Mouse (Mus musculus) brain, embryonic 14.5 days (tissue): Measurements from ENCODE around the gene Usp49. TPM values are rescaled to one million over a fixed set of nuclear protein-coding genes. Genes with fewer than 3 reads are reported as not detected.

Experiments used
- DNase-seq: peaks from one replicate; pipeline ENCODE4 v3.0.0-alpha.2; 2011; ENCODE audit warnings: low read depth
- CTCF ChIP-seq: fragments of 200-500 bp; IDR thresholded peaks from 2 replicates; pipeline ENCODE4 v1.5.1; 2012; ENCODE audit warnings: inconsistent platforms, mild to moderate bottlenecking, moderate library complexity, borderline replicate concordance; ENCODE audit not compliant: insufficient read depth, insufficient read length; ENCODE audit errors: extremely low read depth
- POLR2A ChIP-seq: fragments of 200-500 bp; IDR thresholded peaks from 2 replicates; pipeline ENCODE4 v1.6.1; 2012; ENCODE audit warnings: mild to moderate bottlenecking, inconsistent platforms, borderline replicate concordance; ENCODE audit not compliant: poor library complexity, insufficient read depth, insufficient read length, severe bottlenecking; ENCODE audit errors: extremely low read depth
- polyA plus RNA-seq: library from polyadenylated mRNA; depleted of rRNA; stranded (reverse); fragments of >200 nt; gene quantifications from 2 replicates; pipeline ENCODE4 v1.2.3, GENCODE M21; 2012; rRNA removed

Gene Usp49
- polyA plus RNA-seq, 1 experiment, result 36.9 TPM

DNA sequence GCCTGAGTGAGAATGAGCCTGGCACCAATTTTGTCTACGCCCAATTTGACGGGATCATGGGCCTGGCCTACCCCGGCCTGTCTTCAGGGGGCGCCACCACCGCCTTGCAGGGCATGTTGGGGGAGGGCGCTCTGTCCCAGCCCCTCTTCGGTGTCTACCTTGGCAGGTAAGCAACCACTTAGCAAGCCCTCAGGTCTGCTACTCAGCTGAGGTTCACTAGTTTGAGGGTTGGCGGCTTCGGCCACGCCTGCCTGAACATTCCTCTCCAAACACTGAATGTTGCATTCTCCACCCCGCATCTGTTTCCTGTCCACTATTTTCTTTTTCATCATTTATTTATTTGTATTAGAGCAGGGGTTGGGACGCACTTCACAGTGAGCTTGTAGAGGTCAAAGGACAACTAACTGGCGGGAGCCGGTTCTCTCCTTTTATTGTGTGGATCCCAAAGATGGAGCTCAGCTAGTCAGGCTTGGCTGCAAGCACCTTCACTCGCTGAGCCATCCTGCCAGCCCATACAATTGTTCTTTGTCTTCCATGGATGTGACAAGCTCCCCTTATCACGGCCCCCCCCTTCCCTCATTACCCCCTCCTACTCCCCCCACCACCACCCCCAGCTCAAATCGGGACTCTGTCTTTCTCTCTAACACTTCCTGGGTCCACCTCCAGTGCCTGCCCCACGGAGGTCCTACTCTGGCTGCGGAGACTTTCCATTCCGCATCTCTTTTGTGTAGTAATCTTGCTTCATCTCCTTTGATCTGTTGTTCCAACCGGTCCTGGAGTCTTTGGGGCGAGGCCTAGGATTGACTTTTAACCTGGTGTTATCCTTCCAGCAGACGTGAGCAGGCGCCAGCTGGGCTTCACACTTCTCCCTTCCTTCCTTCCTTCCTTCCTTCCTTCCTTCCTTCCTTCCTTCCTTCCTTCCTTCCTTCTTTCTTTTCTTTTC, 100.4 kb downstream of the Usp49 start:
- TF ChIP-seq POLR2A (no peak), CTCF (no peak)
- DNase-seq, result no peak

DNA sequence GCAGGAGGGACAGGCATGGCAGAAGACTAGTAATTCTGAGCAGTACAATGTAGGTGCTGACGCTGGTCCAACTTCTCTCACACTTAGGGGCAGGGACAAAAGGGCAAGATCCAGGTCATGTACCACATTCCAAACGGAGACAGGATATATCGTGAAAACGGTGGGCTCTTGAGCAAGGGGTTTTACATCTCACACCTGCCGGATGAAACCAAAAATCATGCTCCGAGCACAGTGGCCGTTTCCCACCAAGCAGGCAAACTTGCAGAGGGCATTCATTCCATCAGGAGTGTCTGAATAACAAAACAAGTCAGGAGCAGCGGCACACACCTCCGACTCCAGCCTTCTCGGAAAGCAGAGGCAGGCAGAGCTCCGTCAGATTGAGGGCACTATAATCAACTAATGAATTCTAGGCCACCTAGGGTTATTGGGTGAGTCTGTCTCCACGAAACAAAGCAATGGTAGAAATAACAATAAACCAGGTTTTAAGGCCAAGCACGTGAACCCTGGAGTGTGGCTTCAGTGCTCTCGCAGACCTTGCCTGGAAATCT, 105.1 kb downstream of the Usp49 start:
- TF ChIP-seq POLR2A (no peak), CTCF (no peak)
- no peak for DNase-seq

Other genes starting within 250 kb of the Usp49 start
- gene Guca1b, start 245.3 kb upstream of the Usp49 start, polyA plus RNA-seq, result 1.2 TPM in 2 replicates
- gene Guca1a, start 230.1 kb upstream of the Usp49 start, polyA plus RNA-seq, result 0.43 and 0.83 TPM in 2 replicates
- gene AI661453, start 194.1 kb upstream of the Usp49 start, polyA plus RNA-seq, result 0.42 and 0.85 TPM in 2 replicates
- gene 1700001C19Rik, start 193.3 kb upstream of the Usp49 start, polyA plus RNA-seq, result 0.41 and 0.53 TPM in 2 replicates
- 34.2 and 44.1 TPM in 2 replicates for gene Taf8, start 128.4 kb upstream of the Usp49 start, polyA plus RNA-seq
- 59.7 and 68.5 TPM in 2 replicates for gene Ccnd3, start 125.6 kb upstream of the Usp49 start, polyA plus RNA-seq
- 27.1 and 31.1 TPM in 2 replicates for gene Bysl, start 19.2 kb upstream of the Usp49 start, polyA plus RNA-seq
- gene Med20, start 19.1 kb upstream of the Usp49 start, polyA plus RNA-seq, result 43.1 and 59.0 TPM in 2 replicates
- gene Gm20517, start 19.1 kb upstream of the Usp49 start, polyA plus RNA-seq, result 1.7 and 2.6 TPM in 2 replicates
- 97.2 and 102 TPM in 2 replicates for gene Tomm6, start 57.7 kb downstream of the Usp49 start, polyA plus RNA-seq
- gene Frs3, start 58.3 kb downstream of the Usp49 start, polyA plus RNA-seq, result 54.2 and 55.4 TPM in 2 replicates
- 4.9 and 5.1 TPM in 2 replicates for gene Gm21981, start 63.8 kb downstream of the Usp49 start, polyA plus RNA-seq
- 0.52 and 1.0 TPM in 2 replicates for gene Prickle4, start 64.0 kb downstream of the Usp49 start, polyA plus RNA-seq
- not detected in 2 replicates for gene Pgc, start 96.2 kb downstream of the Usp49 start, polyA plus RNA-seq
- 2.0 and 3.2 TPM in 2 replicates for gene Tfeb, start 106.3 kb downstream of the Usp49 start, polyA plus RNA-seq
- gene Mdfi, start 204.0 kb downstream of the Usp49 start, polyA plus RNA-seq, result 35.8 and 37.8 TPM in 2 replicates